Mouse (Mus musculus) stomach, postnatal 0 days (tissue): ENCODE measurements around the gene Col19a1.

Experiments used
- CTCF ChIP-seq: IDR thresholded peaks from 2 replicates; pipeline ENCODE4 v1.5.1; 2016; ENCODE audit warnings: antibody characterized with exemption, low read depth, mild to moderate bottlenecking, moderate library complexity
- EP300 ChIP-seq: optimal IDR thresholded peaks from 2 replicates; pipeline ENCODE3; 2016; ENCODE audit warnings: antibody characterized with exemption

DNA sequence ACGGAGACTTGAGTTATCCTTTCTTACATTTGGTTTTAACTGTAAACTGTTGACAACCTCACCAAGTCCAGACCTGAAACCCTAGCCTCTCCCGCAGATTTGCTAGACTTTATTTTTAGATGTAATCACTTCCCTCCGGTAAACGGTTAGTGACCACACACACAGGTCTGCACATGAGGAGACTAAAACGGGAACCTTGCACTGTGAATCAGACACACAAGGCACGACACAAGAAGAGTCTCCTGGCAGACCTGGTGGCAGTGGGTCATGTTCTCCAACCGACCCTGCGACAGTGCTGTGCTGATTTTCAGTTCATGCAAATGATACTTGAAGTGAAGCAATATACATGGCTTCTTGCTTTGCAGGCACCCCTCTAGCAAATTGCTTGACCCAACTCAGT is 14.7 kb downstream of the Col19a1 start:
- TF ChIP-seq CTCF (no peak), EP300 (no peak)
